Comparison of ENCODE assay signal across 27 mouse cellular contexts in genomic region chr11:4249151-4249550, GRCm38 (mm10). TPM values are rescaled to one million over a fixed set of nuclear protein-coding genes. Genes with fewer than 3 reads are reported as not detected.
"Had no signal": no experiment of that assay in that cellular context is flagged by ENCODE, and none has a peak within 500 bp of the region (broad histone marks: within the 10 kb centered on the region; RNA-seq: fewer than 3 reads in every experiment).

No protein-coding gene starts in this region.

- H3K4me2 ChIP-seq: kidney, embryonic 15.5 days; limb, embryonic 13.5 days; liver, embryonic 12.5 days; liver, embryonic 15.5 days; lung, embryonic 15.5 days; midbrain, embryonic 13.5 days; neural tube, embryonic 12.5 days; neural tube, embryonic 15.5 days had no signal

- DNase-seq: kidney, adult 8-10 months; kidney, postnatal 10 days; kidney, postnatal 36 days; layer of hippocampus, postnatal 36 days; liver; lung, adult 18-20 months; lung, postnatal 10 days; lung, postnatal 36 days; right cerebral cortex, adult 18-20 months; right cerebral cortex, postnatal 14 days; thymus, postnatal 25 days had no signal

- ATAC-seq: liver, embryonic 12.5 days; midbrain, embryonic 13.5 days; midbrain, embryonic 16.5 days had no signal

- H3K36me3 ChIP-seq: kidney, embryonic 15.5 days; limb, embryonic 10.5 days; limb, embryonic 13.5 days; liver, embryonic 12.5 days; liver, embryonic 15.5 days; lung, embryonic 15.5 days; midbrain, embryonic 10.5 days; midbrain, embryonic 13.5 days; neural tube, embryonic 12.5 days; neural tube, embryonic 15.5 days had no signal

- H3K9me3 ChIP-seq: kidney, embryonic 15.5 days; limb, embryonic 10.5 days; limb, embryonic 13.5 days; liver, embryonic 12.5 days; liver, embryonic 15.5 days; lung, embryonic 15.5 days; midbrain, embryonic 10.5 days; midbrain, embryonic 13.5 days; neural tube, embryonic 12.5 days; neural tube, embryonic 15.5 days had no signal

- H3K27me3 ChIP-seq: kidney, embryonic 15.5 days; limb, embryonic 13.5 days; liver, embryonic 12.5 days; liver, embryonic 15.5 days; lung, embryonic 15.5 days; midbrain, embryonic 13.5 days; neural tube, embryonic 12.5 days; neural tube, embryonic 15.5 days had no signal

- H3K4me1 ChIP-seq: kidney, embryonic 15.5 days; limb, embryonic 13.5 days; lung, embryonic 15.5 days; midbrain, embryonic 13.5 days; neural tube, embryonic 12.5 days; neural tube, embryonic 15.5 days had no signal

- H3K9ac ChIP-seq: kidney, embryonic 15.5 days; limb, embryonic 13.5 days; liver, embryonic 12.5 days; liver, embryonic 15.5 days; lung, embryonic 15.5 days; midbrain, embryonic 13.5 days; neural tube, embryonic 12.5 days; neural tube, embryonic 15.5 days had no signal

- H3K27ac ChIP-seq: kidney, embryonic 15.5 days; left cerebral cortex, adult 2 months; limb, embryonic 10.5 days; limb, embryonic 13.5 days; liver, embryonic 12.5 days; liver, embryonic 15.5 days; lung, embryonic 15.5 days; midbrain, embryonic 10.5 days; midbrain, embryonic 13.5 days; neural tube, embryonic 12.5 days; neural tube, embryonic 15.5 days had no signal

- H3K4me3 ChIP-seq: kidney, embryonic 15.5 days; left cerebral cortex, adult 2 months; limb, embryonic 10.5 days; limb, embryonic 13.5 days; liver, embryonic 12.5 days; liver, embryonic 15.5 days; lung, embryonic 15.5 days; megakaryocyte, embryonic 14.5 days; midbrain, embryonic 10.5 days; midbrain, embryonic 13.5 days; myocyte; neural tube, embryonic 12.5 days; neural tube, embryonic 15.5 days had no signal

RNA-seq across cellular contexts. Expression of gene Lif, which starts 8.2 kb away (rescaled TPM):
- polyA plus RNA-seq: liver, embryonic 12.5 days; liver, embryonic 15.5 days; neural tube, embryonic 12.5 days had no signal

RNA-seq across cellular contexts. Expression of gene Osm, which starts 12.9 kb away (rescaled TPM):
- total RNA-seq: layer of hippocampus, postnatal 10 days; layer of hippocampus, postnatal 36 days; left cerebral cortex, adult 2 months had no signal
- polyA plus RNA-seq: kidney, embryonic 15.5 days; limb, embryonic 10.5 days; midbrain, embryonic 13.5 days; myocyte; neural tube, embryonic 12.5 days; neural tube, embryonic 15.5 days; stomach, embryonic 14.5 days had no signal
